Mouse (Mus musculus) kidney, embryonic 14.5 days (tissue): ENCODE data around the gene Msi2. TPM values are rescaled to one million over a fixed set of nuclear protein-coding genes. Genes with fewer than 3 reads are reported as not detected.

Source experiments
- ATAC-seq: fragments of 200-750 bp; cut with Nextera tagmentation; 2 replicates; pipeline ENCODE4 v1.8.0; 2017; ENCODE audit warnings: moderate number of reproducible peaks, mild to moderate bottlenecking, moderate TSS enrichment, moderate library complexity; ENCODE audit not compliant: low FRiP score, low TSS enrichment
- H3K27ac ChIP-seq: fragments of 300-500 bp; sonication (generic); 2 replicates; pipeline ENCODE4 v1.5.1; 2014; ENCODE audit warnings: low read depth, mild to moderate bottlenecking, low read length, moderate library complexity, mixed read lengths
- H3K27me3 ChIP-seq: fragments of 300-500 bp; sonication (generic); 2 replicates; pipeline ENCODE4 v1.6.1; 2014; ENCODE audit warnings: mild to moderate bottlenecking, low read length; ENCODE audit not compliant: control insufficient read depth, insufficient read depth
- H3K36me3 ChIP-seq: fragments of 300-500 bp; sonication (generic); 2 replicates; pipeline ENCODE4 v1.6.1; 2014; ENCODE audit warnings: low read length, mixed read lengths; ENCODE audit not compliant: control insufficient read depth, insufficient read depth
- H3K4me1 ChIP-seq: fragments of 300-500 bp; sonication (generic); 2 replicates; pipeline ENCODE4 v1.6.1; 2014; ENCODE audit warnings: low read length, mixed read lengths; ENCODE audit not compliant: control insufficient read depth, insufficient read depth
- H3K4me2 ChIP-seq: fragments of 300-500 bp; sonication (generic); replicated peaks from 2 replicates; pipeline ENCODE4 v1.6.1; 2014; ENCODE audit warnings: low read depth, mild to moderate bottlenecking, low read length
- H3K4me3 ChIP-seq: fragments of 300-500 bp; sonication (generic); 2 replicates; pipeline ENCODE4 v1.5.1; 2014; ENCODE audit warnings: mild to moderate bottlenecking, low read length
- H3K9ac ChIP-seq: fragments of 300-500 bp; sonication (generic); 2 replicates; pipeline ENCODE4 v1.6.1; 2014; ENCODE audit warnings: low read depth, mild to moderate bottlenecking, low read length, moderate library complexity
- H3K9me3 ChIP-seq: fragments of 300-500 bp; sonication (generic); 2 replicates; pipeline ENCODE4 v1.6.1; 2016; ENCODE audit warnings: low read length; ENCODE audit not compliant: control insufficient read depth
- WGBS: fragments of 180-500 bp; shearing (Covaris S2); extraction: QIAGEN DNeasy Blood & Tissue Kit; methylation state at CpG from one replicate; pipeline ENCODE4 v1.1.7; 2014; 5-methylcytosine and 5-hydroxymethylcytosine counted together
- polyA plus RNA-seq: library from polyadenylated mRNA; unstranded; fragments of >200 nt; fragmentation: Nextera tagmentation; extraction: Ambion mirVana; gene quantifications from 2 replicates; pipeline ENCODE4 v1.2.1, GENCODE M21; 2014

Gene Msi2
- polyA plus RNA-seq, 1 experiment from 2014 or later: 30.8 TPM

GRCm38 (mm10) chr11:88689831-88690459 is 28.4 kb downstream of the Msi2 start:
- no peaks in the 10 kb centered on the region for H3K27me3 ChIP-seq
- peak overlapping the region; percentile 77 for H3K27ac ChIP-seq
- H3K4me2 ChIP-seq: no peak overlapping the region
- ATAC-seq: no peak
- peaks cover 27% of the 10 kb centered on the region for H3K36me3 ChIP-seq
- 0 out of 2 replicates have a peak overlapping the region, but pooled peaks have one; percentile 1 for H3K9ac ChIP-seq
- WGBS: 10% methylated on average over 14 of the region's 14 CpGs
- H3K4me1 ChIP-seq: peaks cover 90% of the 10 kb centered on the region
- H3K9me3 ChIP-seq: no peaks in the 10 kb centered on the region
- H3K4me3 ChIP-seq: no peak overlapping the region

DNA sequence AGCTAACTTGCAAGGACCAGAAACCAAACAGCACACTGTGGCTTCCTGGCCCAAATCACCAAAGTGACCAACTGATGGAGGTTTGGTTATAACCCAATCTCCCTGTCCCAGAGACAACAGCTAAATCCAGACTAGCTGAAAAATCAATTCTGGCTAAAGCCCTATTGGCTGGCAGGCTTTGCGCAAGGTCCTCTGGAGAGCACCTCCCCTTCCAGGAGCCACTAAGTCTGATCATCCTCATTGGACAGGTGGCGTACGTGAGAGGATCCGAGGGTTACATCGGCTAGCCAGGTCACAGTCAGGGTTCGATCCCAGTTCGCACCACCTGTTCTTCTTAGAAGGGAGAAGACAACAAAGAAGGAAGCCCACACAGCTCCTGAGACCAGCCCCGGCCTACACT is 29.7 kb downstream of the Msi2 start:
- no peak overlapping the region; the same call in 1 of the 2 replicates for H3K27ac ChIP-seq
- no peak for ATAC-seq
- 90% methylated on average over 8 of the region's 8 CpGs for WGBS
- no peak overlapping the region for H3K4me2 ChIP-seq
- H3K27me3 ChIP-seq: no peaks in the 10 kb centered on the region
- H3K4me1 ChIP-seq: peaks cover 83% of the 10 kb centered on the region
- H3K9me3 ChIP-seq: no peaks in the 10 kb centered on the region
- peaks cover 27% of the 10 kb centered on the region for H3K36me3 ChIP-seq
- no peak overlapping the region for H3K9ac ChIP-seq
- H3K4me3 ChIP-seq: no peak overlapping the region

- WGBS: 72% methylated on average over 12 of the region's 12 CpGs
- Histone ChIP-seq H3K27me3 (no peaks in the 10 kb centered on the region), H3K4me3 (no peak overlapping the region), H3K4me2 (no peak overlapping the region), H3K36me3 (peaks cover 32% of the 10 kb centered on the region), H3K27ac (peak overlapping the region; percentile 62), H3K4me1 (peaks cover 86% of the 10 kb centered on the region), H3K9me3 (no peaks in the 10 kb centered on the region), H3K9ac (no peak overlapping the region)
- ATAC-seq: no peak
These were observed 30.6 kb downstream of the Msi2 start for GRCm38 (mm10) chr11:88687711-88688110.

GRCm38 (mm10) chr11:88687010-88687409 is 31.3 kb downstream of the Msi2 start:
- Histone ChIP-seq H3K27ac (peak overlapping the region; percentile 62), H3K4me2 (no peak overlapping the region), H3K9ac (no peak overlapping the region; the same call in 1 of the 2 replicates), H3K36me3 (peaks cover 32% of the 10 kb centered on the region), H3K4me1 (peaks cover 87% of the 10 kb centered on the region), H3K4me3 (no peak overlapping the region), H3K9me3 (no peaks in the 10 kb centered on the region), H3K27me3 (no peaks in the 10 kb centered on the region)
- 53% methylated on average over 5 of the region's 5 CpGs for WGBS
- ATAC-seq: no peak

DNA sequence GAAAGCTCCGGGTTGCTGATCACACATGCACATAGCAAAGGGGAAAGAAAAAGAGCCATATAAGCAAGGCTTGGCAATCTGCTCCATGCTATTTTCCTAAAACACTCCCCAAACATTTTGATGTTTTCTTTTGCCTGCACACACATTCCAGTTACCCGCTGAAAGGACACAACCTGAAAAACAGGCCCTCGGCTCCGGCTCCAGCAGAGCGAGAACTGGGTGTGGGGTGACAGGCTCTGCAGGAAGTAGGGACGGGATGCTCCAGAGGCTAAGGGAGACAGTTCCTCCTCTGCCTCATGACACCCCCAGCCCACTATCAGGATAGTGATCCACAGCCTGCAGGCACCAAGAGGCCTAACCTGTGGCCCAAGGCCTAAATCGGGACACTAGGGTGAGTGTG is 32.3 kb downstream of the Msi2 start:
- no peak overlapping the region for H3K4me3 ChIP-seq
- no peaks in the 10 kb centered on the region for H3K27me3 ChIP-seq
- no peak overlapping the region for H3K9ac ChIP-seq
- no peaks in the 10 kb centered on the region for H3K9me3 ChIP-seq
- 20% methylated on average over 7 of the region's 7 CpGs for WGBS
- no peak for ATAC-seq
- H3K27ac ChIP-seq: peak overlapping the region; percentile 73; the same call in 1 of the 2 replicates
- peaks cover 79% of the 10 kb centered on the region for H3K4me1 ChIP-seq
- peaks cover 32% of the 10 kb centered on the region for H3K36me3 ChIP-seq
- H3K4me2 ChIP-seq: no peak overlapping the region

DNA sequence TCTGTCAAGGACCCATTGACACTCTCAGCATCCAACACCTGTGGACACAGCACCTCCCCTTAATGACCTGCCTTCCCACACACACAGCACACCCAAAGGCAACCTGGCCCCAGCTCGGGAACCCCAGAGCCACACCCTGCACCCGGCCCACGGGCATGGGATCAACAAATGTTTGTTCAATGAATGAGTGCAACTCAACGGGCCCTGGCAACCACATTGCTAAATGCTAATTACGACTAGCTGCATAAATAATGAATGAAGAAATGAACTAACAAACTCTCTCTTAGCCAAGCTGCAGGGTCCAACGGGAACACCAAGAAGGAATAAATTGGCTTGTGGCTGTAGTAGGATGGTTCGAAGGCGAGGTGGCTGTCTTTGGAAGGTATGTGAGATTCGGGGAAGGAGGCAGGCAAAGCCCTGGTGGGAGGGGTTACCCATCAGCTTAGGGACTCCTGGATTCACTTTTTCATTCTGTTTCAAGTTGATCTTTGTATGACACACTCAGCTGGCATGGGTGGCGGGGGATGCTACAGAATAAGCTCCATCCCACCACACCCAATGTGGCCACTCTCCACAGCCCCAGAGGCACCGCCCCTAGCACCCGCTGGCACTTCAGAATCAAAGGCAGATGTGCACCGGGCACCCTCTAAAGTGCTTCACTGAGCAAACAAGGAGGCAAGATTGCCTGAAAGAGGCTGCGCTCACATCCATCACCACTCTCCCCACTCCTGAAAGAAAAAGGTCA is 35.1 kb downstream of the Msi2 start:
- Histone ChIP-seq H3K27me3 (no peaks in the 10 kb centered on the region), H3K36me3 (peaks cover 38% of the 10 kb centered on the region), H3K27ac (no peak overlapping the region), H3K9me3 (no peaks in the 10 kb centered on the region), H3K4me2 (no peak overlapping the region), H3K4me3 (no peak overlapping the region), H3K4me1 (peaks cover 54% of the 10 kb centered on the region), H3K9ac (no peak overlapping the region)
- WGBS: 60% methylated on average over 14 of the region's 14 CpGs
- ATAC-seq: no peak

DNA sequence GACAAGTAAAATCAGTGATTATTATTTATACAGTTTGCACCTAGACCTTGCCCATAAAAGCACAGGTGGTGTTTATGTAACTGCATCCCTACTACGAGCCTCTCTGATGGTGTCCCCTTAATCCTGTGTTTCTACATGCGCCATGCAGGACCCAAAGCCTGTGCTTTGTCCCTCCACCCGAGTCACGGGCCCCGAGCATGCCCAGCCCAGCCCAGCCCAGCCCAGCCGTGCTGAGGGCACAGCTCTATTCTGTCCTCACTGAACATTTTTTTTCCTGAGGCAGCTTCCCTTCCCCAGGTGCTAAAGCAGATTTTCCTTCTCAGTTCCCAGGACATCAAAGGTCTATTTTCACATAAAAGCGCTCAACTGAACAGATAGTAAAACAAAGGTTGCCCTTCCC is 41.0 kb downstream of the Msi2 start:
- H3K27ac ChIP-seq: no peak overlapping the region
- H3K4me1 ChIP-seq: peaks cover 17% of the 10 kb centered on the region
- no peak overlapping the region for H3K4me2 ChIP-seq
- peaks cover 37% of the 10 kb centered on the region for H3K36me3 ChIP-seq
- H3K9me3 ChIP-seq: no peaks in the 10 kb centered on the region
- H3K4me3 ChIP-seq: no peak overlapping the region
- 0 out of 2 replicates have a peak, but pooled peaks have one; percentile 50 for ATAC-seq
- no peak overlapping the region for H3K9ac ChIP-seq
- WGBS: 60% methylated on average over 7 of the region's 7 CpGs
- H3K27me3 ChIP-seq: no peaks in the 10 kb centered on the region

DNA sequence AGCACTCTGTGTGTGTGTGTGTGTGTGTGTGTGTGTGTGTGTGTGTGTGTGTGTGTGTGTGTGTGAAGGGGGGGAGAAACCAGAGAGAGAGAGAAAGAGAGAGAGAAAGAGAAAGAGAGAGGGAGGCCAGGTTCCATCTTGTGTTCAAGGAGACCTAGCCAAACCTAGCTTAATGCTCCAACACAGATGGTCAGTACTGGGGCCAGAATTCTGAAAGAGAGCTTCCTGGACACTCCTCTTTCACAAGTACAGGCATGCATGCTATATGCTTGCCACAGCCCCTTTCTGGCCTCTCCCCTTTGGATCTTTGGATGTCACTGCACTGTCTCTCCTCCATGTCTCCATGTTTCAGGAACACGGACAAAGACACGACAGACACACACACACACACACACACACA is 41.7 kb downstream of the Msi2 start:
- Histone ChIP-seq H3K36me3 (peaks cover 42% of the 10 kb centered on the region), H3K27ac (0 out of 2 replicates have a peak overlapping the region, but pooled peaks have one; percentile 24), H3K9me3 (no peaks in the 10 kb centered on the region), H3K9ac (no peak overlapping the region), H3K4me1 (peaks cover 13% of the 10 kb centered on the region), H3K27me3 (no peaks in the 10 kb centered on the region), H3K4me3 (no peak overlapping the region), H3K4me2 (no peak overlapping the region)
- WGBS: 65% methylated on average over 2 of the region's 2 CpGs
- no peak for ATAC-seq
